In the genomic region with DNA sequence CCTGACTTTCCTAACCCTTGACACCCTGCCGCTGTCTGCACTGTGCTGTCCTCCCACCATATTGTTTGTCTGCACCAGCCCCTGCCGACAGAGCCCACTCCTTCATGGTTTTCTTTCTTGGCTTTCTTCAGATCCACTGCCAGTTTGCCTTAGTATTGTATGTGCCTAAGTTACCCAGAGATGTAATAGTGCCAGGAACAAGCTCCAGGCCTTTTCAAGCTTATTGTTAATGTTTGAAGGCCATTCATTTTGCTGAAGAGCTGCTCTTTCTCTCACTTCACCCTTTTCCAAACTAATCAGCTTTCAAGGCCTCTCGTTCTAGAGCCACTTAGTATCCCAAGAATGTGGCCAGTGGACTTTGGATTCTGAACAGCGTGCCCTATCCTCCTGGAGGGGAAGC, we compare ENCODE assay signal across 27 mouse cellular contexts. TPM values are rescaled to one million over a fixed set of nuclear protein-coding genes. Genes with fewer than 3 reads are reported as not detected.
DNase-seq lines count a peak whose midpoint lies in the region; ATAC-seq and TF ChIP-seq lines count a peak whose summit lies in the region.
"Had no signal": no experiment of that assay in that cellular context is flagged by ENCODE, and none has a peak within 500 bp of the region (broad histone marks: within the 10 kb centered on the region; RNA-seq: fewer than 3 reads in every experiment).

No protein-coding gene starts in this region.

- no peak for TF ChIP-seq POLR2A in kidney, adult 2 months (IDR thresholded peaks at IDR 0.05; ENCODE audit: low read depth, low read length)
- no peak for TF ChIP-seq POLR2A in lung, adult 2 months (IDR thresholded peaks at IDR 0.05; ENCODE audit: borderline replicate concordance, extremely low read depth, low read depth, low read length)

- TF ChIP-seq CTCF in forebrain, postnatal 0 days (IDR thresholded peaks at IDR 0.05; ENCODE audit: low read depth), result no peak
- TF ChIP-seq CTCF in kidney, adult 2 months (conservative IDR thresholded peaks at IDR 0.05; ENCODE audit: insufficient read depth, insufficient read length, low read depth, low read length), result no peak
- no peak for TF ChIP-seq CTCF in lung, adult 2 months (IDR thresholded peaks at IDR 0.05; ENCODE audit: insufficient read depth, low read length)

- no peak overlapping the region for H3K9ac ChIP-seq in forebrain, postnatal 0 days
- no peak overlapping the region for H3K9ac ChIP-seq in forebrain, embryonic 13.5 days
- no peak overlapping the region for H3K9ac ChIP-seq in kidney, embryonic 14.5 days (ENCODE audit: low read depth, low read length)
- H3K9ac ChIP-seq: embryonic facial prominence, embryonic 12.5 days; forebrain, embryonic 12.5 days; heart, embryonic 13.5 days had no signal

- no peak overlapping the region for H3K4me3 ChIP-seq in forebrain, postnatal 0 days (ENCODE audit: low read depth, low read length)
- no peak overlapping the region for H3K4me3 ChIP-seq in forebrain, embryonic 13.5 days
- no peak overlapping the region for H3K4me3 ChIP-seq in kidney, adult 2 months (ENCODE audit: insufficient read depth, low read depth, low read length)
- H3K4me3 ChIP-seq in kidney, embryonic 14.5 days (ENCODE audit: low read length), result no peak overlapping the region
- no peak overlapping the region for H3K4me3 ChIP-seq in lung, adult 2 months (replicated peaks; ENCODE audit: extremely low read depth, low read depth, low read length)
- H3K4me3 ChIP-seq: embryonic facial prominence, embryonic 12.5 days; forebrain, embryonic 12.5 days; heart, embryonic 13.5 days had no signal

- H3K27me3 ChIP-seq in forebrain, postnatal 0 days (ENCODE audit: insufficient read depth, low read length), result no peaks in the 10 kb centered on the region
- no peaks in the 10 kb centered on the region for H3K27me3 ChIP-seq in forebrain, embryonic 13.5 days
- H3K27me3 ChIP-seq in kidney, adult 2 months (replicated peaks; ENCODE audit: control insufficient read depth, insufficient read depth, low read length), result no peaks in the 10 kb centered on the region
- no peaks in the 10 kb centered on the region for H3K27me3 ChIP-seq in kidney, embryonic 14.5 days (ENCODE audit: control insufficient read depth, insufficient read depth, low read length)
- H3K27me3 ChIP-seq: embryonic facial prominence, embryonic 12.5 days; forebrain, embryonic 12.5 days; heart, embryonic 13.5 days had no signal

- no peaks in the 10 kb centered on the region for H3K9me3 ChIP-seq in forebrain, postnatal 0 days (ENCODE audit: low read length)
- no peaks in the 10 kb centered on the region for H3K9me3 ChIP-seq in forebrain, embryonic 13.5 days (replicated peaks)
- no peaks in the 10 kb centered on the region for H3K9me3 ChIP-seq in kidney, embryonic 14.5 days (ENCODE audit: control insufficient read depth, low read length)
- H3K9me3 ChIP-seq: embryonic facial prominence, embryonic 12.5 days; forebrain, embryonic 12.5 days; heart, embryonic 13.5 days had no signal

- WGBS in forebrain, postnatal 0 days, result 22% methylated on average over 4 of the region's 4 CpGs
- 32% methylated on average over 4 of the region's 4 CpGs for WGBS in forebrain, embryonic 13.5 days
- WGBS in kidney, adult 2 months, result 76% methylated on average over 4 of the region's 4 CpGs
- 89% methylated on average over 4 of the region's 4 CpGs for WGBS in kidney, embryonic 14.5 days
- 57% methylated on average over 4 of the region's 4 CpGs for WGBS in lung, adult 2 months

- no peak overlapping the region for H3K4me2 ChIP-seq in forebrain, postnatal 0 days (ENCODE audit: low read depth)
- no peak overlapping the region for H3K4me2 ChIP-seq in forebrain, embryonic 13.5 days
- H3K4me2 ChIP-seq in kidney, embryonic 14.5 days (replicated peaks; ENCODE audit: low read depth, low read length), result no peak overlapping the region
- H3K4me2 ChIP-seq: embryonic facial prominence, embryonic 12.5 days; forebrain, embryonic 12.5 days; heart, embryonic 13.5 days had no signal

- no peaks in the 10 kb centered on the region for H3K4me1 ChIP-seq in forebrain, postnatal 0 days (ENCODE audit: insufficient read depth)
- H3K4me1 ChIP-seq in forebrain, embryonic 13.5 days, result peaks cover 11% of the 10 kb centered on the region; the same call in 1 of the 2 replicates
- peaks cover 3% of the 10 kb centered on the region; the same call in 1 of the 2 replicates for H3K4me1 ChIP-seq in kidney, adult 2 months (ENCODE audit: control insufficient read depth, insufficient read depth, low read length)
- no peaks in the 10 kb centered on the region for H3K4me1 ChIP-seq in kidney, embryonic 14.5 days (ENCODE audit: control insufficient read depth, insufficient read depth, low read length)
- no peaks in the 10 kb centered on the region for H3K4me1 ChIP-seq in lung, adult 2 months (ENCODE audit: control insufficient read depth, insufficient read depth, low read length)
- H3K4me1 ChIP-seq: embryonic facial prominence, embryonic 12.5 days; heart, embryonic 13.5 days had no signal

- peak; percentile 12 for DNase-seq in forebrain, postnatal 0 days
- DNase-seq in kidney, adult 2 months, result peak; percentile 28
- peak; percentile 23 for DNase-seq in lung, postnatal 36 days
- no peak for DNase-seq in lung, adult 2 months
- DNase-seq in layer of hippocampus, adult 9-11 months, result no peak
- DNase-seq: adrenal gland, postnatal 10 days; cerebellum, adult 11-12 months; cerebellum, adult 9-10 months; cerebellum, postnatal 25 days; gastrocnemius, postnatal 14 days; heart, postnatal 36 days had no signal

- H3K27ac ChIP-seq in forebrain, postnatal 0 days (ENCODE audit: low read depth, low read length), result no peak overlapping the region
- no peak overlapping the region for H3K27ac ChIP-seq in forebrain, embryonic 13.5 days
- H3K27ac ChIP-seq in kidney, adult 2 months (ENCODE audit: insufficient read depth, low read depth, low read length), result no peak overlapping the region
- H3K27ac ChIP-seq in kidney, embryonic 14.5 days (ENCODE audit: low read depth, low read length), result no peak overlapping the region
- H3K27ac ChIP-seq: embryonic facial prominence, embryonic 12.5 days; forebrain, embryonic 12.5 days; heart, embryonic 13.5 days had no signal

- no peaks in the 10 kb centered on the region for H3K36me3 ChIP-seq in forebrain, postnatal 0 days (ENCODE audit: insufficient read depth)
- H3K36me3 ChIP-seq in forebrain, embryonic 13.5 days (ENCODE audit: poor library complexity, severe bottlenecking), result no peaks in the 10 kb centered on the region
- no peaks in the 10 kb centered on the region for H3K36me3 ChIP-seq in kidney, adult 2 months (ENCODE audit: control insufficient read depth, insufficient read depth, low read length)
- no peaks in the 10 kb centered on the region for H3K36me3 ChIP-seq in kidney, embryonic 14.5 days (ENCODE audit: control insufficient read depth, insufficient read depth, low read length)
- H3K36me3 ChIP-seq: embryonic facial prominence, embryonic 12.5 days; forebrain, embryonic 12.5 days; heart, embryonic 13.5 days had no signal

- ATAC-seq in forebrain, postnatal 0 days, result 0 out of 2 replicates have a peak, but pooled peaks have one; percentile 15
- ATAC-seq in forebrain, embryonic 13.5 days, result no peak
- ATAC-seq in kidney, embryonic 14.5 days (ENCODE audit: low FRiP score, low TSS enrichment), result no peak
- ATAC-seq: hindbrain, embryonic 16.5 days had no signal

RNA-seq across cellular contexts. Expression of a gene that starts 27.8 kb away (rescaled TPM):
- total RNA-seq in forebrain, postnatal 0 days (2014; rRNA removed), result 0.15 TPM in 1 of 2 replicates, not detected in the other
- polyA plus RNA-seq in forebrain, postnatal 0 days (2015; fragmentation: Nextera tagmentation; extraction: Ambion mirVana), result 0.35 TPM in 1 of 2 replicates, not detected in the other
- polyA plus RNA-seq in forebrain, embryonic 13.5 days (2015; fragmentation: Nextera tagmentation; extraction: Ambion mirVana), result not detected in 2 replicates
- polyA plus RNA-seq in kidney, adult 2 months (2012; rRNA removed), result 2.0 and 2.9 TPM in 2 replicates
- not detected in 2 replicates for polyA plus RNA-seq in kidney, embryonic 14.5 days (2014; fragmentation: Nextera tagmentation; extraction: Ambion mirVana)
- polyA plus RNA-seq in lung, adult 2 months (2012; rRNA removed), result 0.29 and 1.3 TPM in 2 replicates
- total RNA-seq: MEL had no signal
- polyA plus RNA-seq: C2C12; embryonic facial prominence, embryonic 12.5 days; forebrain, embryonic 12.5 days; heart, embryonic 13.5 days; heart, postnatal 0 days; hindbrain, embryonic 11.5 days had no signal

RNA-seq across cellular contexts. Expression of a gene that starts 40.9 kb away (rescaled TPM):
- total RNA-seq in forebrain, postnatal 0 days (2014; rRNA removed), result 34.9 and 40.0 TPM in 2 replicates
- polyA plus RNA-seq in forebrain, postnatal 0 days (2015; fragmentation: Nextera tagmentation; extraction: Ambion mirVana), result 64.0 and 79.1 TPM in 2 replicates
- 62.6 and 66.5 TPM in 2 replicates for polyA plus RNA-seq in forebrain, embryonic 13.5 days (2015; fragmentation: Nextera tagmentation; extraction: Ambion mirVana)
- 11.4 and 11.6 TPM in 2 replicates for polyA plus RNA-seq in kidney, adult 2 months (2012; rRNA removed)
- 53.6 and 55.5 TPM in 2 replicates for polyA plus RNA-seq in kidney, embryonic 14.5 days (2014; fragmentation: Nextera tagmentation; extraction: Ambion mirVana)
- 10.8 and 13.7 TPM in 2 replicates for polyA plus RNA-seq in lung, adult 2 months (2012; rRNA removed)

RNA-seq across cellular contexts. Expression of a gene that starts 46.8 kb away (rescaled TPM):
- not detected in 2 replicates for total RNA-seq in forebrain, postnatal 0 days (2014; rRNA removed)
- not detected in 2 replicates for polyA plus RNA-seq in forebrain, postnatal 0 days (2015; fragmentation: Nextera tagmentation; extraction: Ambion mirVana)
- not detected in 2 replicates for polyA plus RNA-seq in forebrain, embryonic 13.5 days (2015; fragmentation: Nextera tagmentation; extraction: Ambion mirVana)
- polyA plus RNA-seq in kidney, adult 2 months (2012; rRNA removed), result not detected in 2 replicates
- not detected in 2 replicates for polyA plus RNA-seq in kidney, embryonic 14.5 days (2014; fragmentation: Nextera tagmentation; extraction: Ambion mirVana)
- not detected in 2 replicates for polyA plus RNA-seq in lung, adult 2 months (2012; rRNA removed)
- total RNA-seq: adrenal gland, postnatal 10 days; adrenal gland, postnatal 4 days; gastrocnemius, adult 18-20 months; gastrocnemius, postnatal 14 days; heart, adult 8-10 months; heart, postnatal 36 days; MEL had no signal
- polyA plus RNA-seq: C2C12; cortical plate, adult 2 months; embryonic facial prominence, embryonic 12.5 days; forebrain, embryonic 12.5 days; frontal cortex, adult 2 months; gonadal fat pad, adult 2 months; heart, embryonic 13.5 days; heart, postnatal 0 days; hindbrain, embryonic 11.5 days; hindbrain, embryonic 16.5 days had no signal

Comparison
In these comparisons a context has a peak if more than half of its experiments do, and no peak if none do; other contexts are left out.
1. DNase-seq: peak in forebrain, postnatal 0 days (single experiment), kidney, adult 2 months (single experiment) and lung, postnatal 36 days (single experiment); none in lung, adult 2 months (single experiment) and layer of hippocampus, adult 9-11 months (single experiment).